In the genomic region with DNA sequence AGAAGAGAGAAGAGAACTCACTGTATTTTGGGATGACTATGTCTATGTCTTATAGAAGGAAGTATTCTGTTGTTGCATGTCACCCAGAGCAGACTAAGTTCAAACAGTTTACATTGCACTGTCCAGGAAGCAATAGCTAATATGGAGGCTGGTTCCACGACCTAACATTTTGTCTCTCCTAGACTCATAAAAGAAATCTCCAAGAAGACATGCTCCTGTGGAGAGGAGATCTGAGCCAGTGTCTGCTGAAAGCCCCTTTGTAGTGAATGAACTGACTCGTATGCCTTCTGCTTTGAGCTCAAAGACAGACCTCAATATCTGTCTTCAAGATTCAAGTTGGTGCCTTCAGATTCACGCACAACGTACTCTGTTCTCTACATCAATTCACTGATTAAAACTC, we compare ENCODE assay signal across 20 mouse cellular contexts. TPM values are rescaled to one million over a fixed set of nuclear protein-coding genes. Genes with fewer than 3 reads are reported as not detected.
"Had no signal": no experiment of that assay in that cellular context is flagged by ENCODE, and none has a peak within 500 bp of the region (broad histone marks: within the 10 kb centered on the region; RNA-seq: fewer than 3 reads in every experiment).

No protein-coding gene starts in this region.

- DNase-seq: kidney, adult 18-20 months; kidney, postnatal 10 days; kidney, postnatal 4 days; lung, adult 2 months; lung, postnatal 14 days; right cerebral cortex, postnatal 14 days; thymus, adult 2 months; thymus, postnatal 4 days had no signal

- H3K4me3 ChIP-seq: layer of hippocampus, adult 2 months; left cerebral cortex, adult 2 months; limb, embryonic 10.5 days; liver, embryonic 15.5 days; neural tube, embryonic 13.5 days; stomach, embryonic 15.5 days had no signal

- H3K4me2 ChIP-seq: liver, embryonic 11.5 days; liver, embryonic 15.5 days; neural tube, embryonic 13.5 days; stomach, embryonic 15.5 days had no signal

- H3K9ac ChIP-seq: liver, embryonic 15.5 days; neural tube, embryonic 13.5 days; stomach, embryonic 15.5 days had no signal

- H3K9me3 ChIP-seq: limb, embryonic 10.5 days; liver, embryonic 15.5 days; neural tube, embryonic 13.5 days; stomach, embryonic 15.5 days had no signal

- H3K36me3 ChIP-seq: limb, embryonic 10.5 days; liver, embryonic 15.5 days; neural tube, embryonic 13.5 days; stomach, embryonic 15.5 days had no signal

- H3K27ac ChIP-seq: layer of hippocampus, adult 2 months; left cerebral cortex, adult 2 months; limb, embryonic 10.5 days; liver, embryonic 15.5 days; macrophage; neural tube, embryonic 13.5 days; stomach, embryonic 15.5 days had no signal

RNA-seq across cellular contexts. Expression of gene Otx2, which starts 14.0 kb away (rescaled TPM):
- total RNA-seq: megakaryocyte-erythroid progenitor cell, adult 5-6 weeks had no signal
- polyA plus RNA-seq: kidney, embryonic 14.5 days; limb, embryonic 10.5 days; liver, embryonic 11.5 days; liver, embryonic 15.5 days; lung, adult 2 months; macrophage; neural tube, embryonic 13.5 days; spleen, adult 2 months; testis, adult 2 months; thymus, adult 2 months had no signal
